Mouse (Mus musculus) G1E (cell line): ENCODE data around the gene Tnfsf10. TPM values are rescaled to one million over a fixed set of nuclear protein-coding genes. Genes with fewer than 3 reads are reported as not detected.

Experiments
- ATAC-seq: 2 replicates; pipeline ENCODE4 v1.8.0; 2016; ENCODE audit warnings: mild to moderate bottlenecking; ENCODE audit not compliant: insufficient number of reproducible peaks, poor library complexity, low FRiP score, severe bottlenecking; ENCODE audit errors: extremely low read depth
- DNase-seq: peaks from one replicate; pipeline ENCODE4 v3.0.0; 2012; ENCODE audit warnings: low spot score
- H3K27me3 ChIP-seq: 2 replicates; pipeline ENCODE4 v1.6.1; 2012; ENCODE audit warnings: mild to moderate bottlenecking, low read length, inconsistent platforms; ENCODE audit not compliant: insufficient read depth
- H3K36me3 ChIP-seq: replicated peaks from 2 replicates; pipeline ENCODE3; 2012; ENCODE audit warnings: mild to moderate bottlenecking, inconsistent platforms
- H3K4me1 ChIP-seq: 2 replicates; pipeline ENCODE4 v1.6.1; 2012; ENCODE audit warnings: low read depth, low read length, inconsistent platforms, mixed read lengths; ENCODE audit not compliant: insufficient read depth
- H3K4me3 ChIP-seq: 2 replicates; pipeline ENCODE4 v1.5.1; 2012; ENCODE audit warnings: low read depth, mild to moderate bottlenecking, inconsistent platforms, low read length, moderate library complexity, mixed read lengths
- H3K9me3 ChIP-seq: replicated peaks from 2 replicates; pipeline ENCODE4 v1.6.1; 2012; ENCODE audit warnings: inconsistent platforms
- CTCF ChIP-seq: IDR thresholded peaks from 2 replicates; pipeline ENCODE4 v1.5.1; 2012; ENCODE audit warnings: low read depth, low read length, inconsistent platforms, mixed read lengths
- GATA1 ChIP-seq: IDR thresholded peaks from 2 replicates; pipeline ENCODE4 v1.6.1; 2012; ENCODE audit warnings: borderline replicate concordance, low read length, inconsistent platforms, mixed read lengths
- GATA2 ChIP-seq: IDR thresholded peaks from 2 replicates; pipeline ENCODE4 v1.6.1; 2012; ENCODE audit warnings: low read depth, low read length, inconsistent platforms, borderline replicate concordance
- POLR2AphosphoS5 ChIP-seq: IDR thresholded peaks from 2 replicates; pipeline ENCODE4 v1.6.1; 2012; ENCODE audit warnings: low read depth, low read length, inconsistent platforms; ENCODE audit not compliant: insufficient replicate concordance
- TAL1 ChIP-seq: conservative IDR thresholded peaks from 2 replicates; pipeline ENCODE4 v1.6.1; 2012; ENCODE audit warnings: low read depth, low read length, inconsistent platforms, mixed read lengths
- polyA plus RNA-seq: library from polyadenylated mRNA; stranded (reverse); fragments of >175 nt; gene quantifications from 2 replicates; pipeline ENCODE4 v1.2.3, GENCODE M21; 2012
- total RNA-seq, 2 experiments: library from RNA; stranded (forward) in 1 of 2; stranded (reverse) in 1 of 2; fragments of 200-1000 nt in 1 of 2; fragments of >200 nt in 1 of 2; fragmentation: Nextera tagmentation in 1 of 2; gene quantifications; 2 replicates each; pipeline ENCODE4 v1.2.3; 2014 to 2017

The Tnfsf10 gene
- total and polyA plus RNA-seq, 3 experiments = 0.14 to 5.3 (median 2.6) TPM

- H3K4me3 ChIP-seq = no peak overlapping the region
Observed at GRCm38 (mm10) chr3:27338887-27339286, 22.1 kb downstream of the Tnfsf10 start.

DNA sequence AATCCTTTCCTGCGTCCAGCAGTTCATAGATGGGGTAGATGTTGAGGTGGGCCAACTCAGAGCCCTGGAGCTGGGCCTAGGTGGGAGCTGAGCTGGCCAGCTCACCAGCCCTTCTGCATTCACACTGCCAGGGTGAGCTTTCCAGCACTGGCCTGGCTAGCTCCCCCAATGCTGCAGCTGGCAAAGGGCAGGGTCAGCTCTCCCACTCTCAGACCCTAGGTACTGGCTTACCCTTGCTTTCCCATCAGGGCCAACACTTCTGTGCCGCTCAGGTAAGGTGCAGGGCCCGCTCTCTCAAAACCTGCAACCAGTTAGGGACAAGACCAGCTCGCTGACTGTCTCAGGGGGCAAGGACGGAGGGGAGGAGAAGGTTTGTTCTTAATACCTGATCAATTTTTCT is 23.9 kb downstream of the Tnfsf10 start:
- peaks cover 12% of the 10 kb centered on the region for H3K27me3 ChIP-seq
- H3K9me3 ChIP-seq = no peaks in the 10 kb centered on the region
- DNase-seq (no peak), ATAC-seq (no peak)
- no peak overlapping the region for H3K4me3 ChIP-seq
- peaks cover 14% of the 10 kb centered on the region for H3K4me1 ChIP-seq
- peaks cover 9% of the 10 kb centered on the region for H3K36me3 ChIP-seq
- TF ChIP-seq GATA2 (no peak), TAL1 (no peak), GATA1 (no peak), CTCF (no peak), POLR2AphosphoS5 (no peak)

More at GRCm38 (mm10) chr3:27338887-27339286, 22.1 kb downstream of the Tnfsf10 start:
- H3K36me3 ChIP-seq = peaks cover 27% of the 10 kb centered on the region
- peaks cover 6% of the 10 kb centered on the region for H3K27me3 ChIP-seq
- H3K9me3 ChIP-seq = no peaks in the 10 kb centered on the region
- TF ChIP-seq POLR2AphosphoS5 (no peak), GATA1 (no peak), GATA2 (no peak), CTCF (no peak), TAL1 (no peak)
- H3K4me1 ChIP-seq = peaks cover 7% of the 10 kb centered on the region
- DNase-seq (no peak), ATAC-seq (no peak)

- Histone ChIP-seq H3K27me3 (peaks cover 12% of the 10 kb centered on the region), H3K4me3 (no peak overlapping the region), H3K36me3 (no peaks in the 10 kb centered on the region), H3K9me3 (no peaks in the 10 kb centered on the region), H3K4me1 (peaks cover 14% of the 10 kb centered on the region)
- ATAC-seq (no peak), DNase-seq (no peak)
- no peak for TF ChIP-seq POLR2AphosphoS5
- no peak for TF ChIP-seq GATA1
- no peak for TF ChIP-seq GATA2
- TF ChIP-seq TAL1 = no peak
- TF ChIP-seq CTCF = no peak
Observed at GRCm38 (mm10) chr3:27342462-27342861, 25.6 kb downstream of the Tnfsf10 start.

DNA sequence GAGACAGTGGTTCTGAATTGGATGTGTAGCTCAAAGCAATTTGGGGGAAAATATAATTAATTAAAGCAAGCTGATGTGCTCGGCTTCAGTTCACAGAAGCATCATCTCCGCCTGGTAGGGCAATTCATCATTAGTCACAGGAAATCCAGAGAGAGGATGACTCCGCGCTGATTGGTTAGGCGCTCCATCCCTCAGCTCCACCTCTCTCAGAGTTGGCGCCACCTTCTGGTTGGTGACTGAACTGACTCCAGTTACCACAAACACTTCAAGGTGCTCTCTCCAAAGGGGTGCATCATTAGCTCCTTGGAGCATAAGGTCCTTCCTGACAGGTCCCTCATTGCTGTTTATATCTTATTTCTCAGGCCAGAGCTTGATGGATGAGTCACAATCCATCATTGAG is 28.7 kb downstream of the Tnfsf10 start:
- H3K4me1 ChIP-seq = peaks cover 20% of the 10 kb centered on the region
- H3K9me3 ChIP-seq = no peaks in the 10 kb centered on the region
- no peaks in the 10 kb centered on the region for H3K36me3 ChIP-seq
- no peak for TF ChIP-seq TAL1
- TF ChIP-seq GATA1 = no peak
- TF ChIP-seq POLR2AphosphoS5 = no peak
- TF ChIP-seq GATA2 = no peak
- TF ChIP-seq CTCF = peak; percentile 72
- no peak overlapping the region for H3K4me3 ChIP-seq
- ATAC-seq (peak; percentile 22; the same call in 1 of the 2 replicates), DNase-seq (peak; percentile 49)
- peaks cover 19% of the 10 kb centered on the region for H3K27me3 ChIP-seq

DNA sequence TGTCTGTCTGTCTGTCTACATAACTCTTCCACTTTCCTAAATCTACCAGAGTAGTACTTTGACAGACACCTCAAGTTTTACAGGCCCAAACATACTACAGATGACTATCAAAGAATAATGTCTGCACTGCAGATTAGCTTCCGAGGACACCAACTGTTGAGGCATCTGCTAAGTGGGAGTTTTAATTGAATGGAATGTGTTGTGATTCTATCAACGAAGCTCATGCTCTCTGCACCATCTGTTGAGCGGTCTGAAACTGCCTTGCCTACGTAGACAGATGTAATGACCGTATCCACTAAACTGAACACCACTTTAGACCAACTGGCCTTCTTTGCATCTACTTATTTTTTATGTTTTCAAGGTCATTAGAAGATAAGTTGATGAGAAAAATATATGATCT is 31.6 kb downstream of the Tnfsf10 start:
- TF ChIP-seq CTCF (no peak), POLR2AphosphoS5 (no peak), TAL1 (no peak)
- H3K9me3 ChIP-seq = no peaks in the 10 kb centered on the region
- H3K27me3 ChIP-seq = peaks cover 16% of the 10 kb centered on the region
- no peaks in the 10 kb centered on the region for H3K36me3 ChIP-seq
- ATAC-seq (no peak), DNase-seq (no peak)
- H3K4me3 ChIP-seq = no peak overlapping the region
- peaks cover 19% of the 10 kb centered on the region for H3K4me1 ChIP-seq

DNA sequence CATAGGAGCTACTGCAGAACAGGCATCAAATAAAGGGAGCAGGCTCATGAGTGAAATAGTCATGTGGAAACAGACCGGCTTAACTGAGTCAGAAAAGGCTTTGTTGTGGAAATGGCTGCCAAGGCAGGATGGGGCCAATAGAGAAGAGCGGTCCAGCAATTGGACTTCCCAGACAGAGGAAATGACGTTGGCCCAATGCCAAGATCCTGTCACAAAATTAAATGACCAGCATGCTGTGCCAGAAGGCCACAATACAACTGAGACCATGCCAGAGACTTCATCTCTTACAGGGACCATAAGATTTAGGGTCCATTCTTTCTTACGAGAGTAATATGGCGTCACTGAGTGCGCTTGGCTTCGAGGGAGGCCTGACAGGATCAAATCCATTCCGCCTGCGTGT is 34.3 kb downstream of the Tnfsf10 start:
- Histone ChIP-seq H3K36me3 (no peaks in the 10 kb centered on the region), H3K9me3 (no peaks in the 10 kb centered on the region), H3K27me3 (peaks cover 10% of the 10 kb centered on the region), H3K4me3 (no peak overlapping the region), H3K4me1 (peaks cover 10% of the 10 kb centered on the region)
- no peak for ATAC-seq
- no peak for TF ChIP-seq GATA2
- no peak for TF ChIP-seq POLR2AphosphoS5
- no peak for TF ChIP-seq GATA1
- TF ChIP-seq TAL1 = no peak
- TF ChIP-seq CTCF = no peak
- DNase-seq = no peak

- DNase-seq (no peak), ATAC-seq (no peak)
- no peaks in the 10 kb centered on the region for H3K9me3 ChIP-seq
- TF ChIP-seq POLR2AphosphoS5 (no peak), GATA1 (no peak), GATA2 (no peak)
- peaks cover 5% of the 10 kb centered on the region for H3K27me3 ChIP-seq
- no peak overlapping the region for H3K4me3 ChIP-seq
- H3K36me3 ChIP-seq = no peaks in the 10 kb centered on the region
- no peaks in the 10 kb centered on the region for H3K4me1 ChIP-seq
Observed at GRCm38 (mm10) chr3:27359100-27359720, 42.4 kb downstream of the Tnfsf10 start.
